Comparison of ENCODE assay signal across 8 mouse cellular contexts in genomic region chr3:98060981-98061660, GRCm38 (mm10). TPM values are rescaled to one million over a fixed set of nuclear protein-coding genes. Genes with fewer than 3 reads are reported as not detected.
DNase-seq lines count a peak whose midpoint lies in the region; ATAC-seq and TF ChIP-seq lines count a peak whose summit lies in the region.

No protein-coding gene starts in this region.

- H3K4me1 ChIP-seq in kidney, postnatal 0 days (replicated peaks; ENCODE audit: insufficient read depth, low read length), result peaks cover 44% of the 10 kb centered on the region
- H3K4me1 ChIP-seq in embryonic fibroblast, embryonic 13.5 days (ENCODE audit: control insufficient read depth, insufficient read depth, low read length), result peaks cover 39% of the 10 kb centered on the region
- H3K4me1 ChIP-seq in intestine, embryonic 14.5 days (replicated peaks; ENCODE audit: control insufficient read depth, insufficient read depth, low read length), result peaks cover 65% of the 10 kb centered on the region
- peaks cover 52% of the 10 kb centered on the region for H3K4me1 ChIP-seq in midbrain, embryonic 13.5 days (replicated peaks)

- H3K27me3 ChIP-seq in kidney, postnatal 0 days (ENCODE audit: insufficient read depth, low read length), result no peaks in the 10 kb centered on the region
- no peaks in the 10 kb centered on the region for H3K27me3 ChIP-seq in intestine, embryonic 14.5 days (replicated peaks; ENCODE audit: control insufficient read depth, insufficient read depth, low read length)
- H3K27me3 ChIP-seq in midbrain, embryonic 13.5 days, result no peaks in the 10 kb centered on the region

- no peaks in the 10 kb centered on the region for H3K36me3 ChIP-seq in kidney, postnatal 0 days (ENCODE audit: insufficient read depth, low read length)
- 0 out of 2 replicates have a peak, but pooled peaks cover 1% of the 10 kb centered on the region for H3K36me3 ChIP-seq in intestine, embryonic 14.5 days (ENCODE audit: control insufficient read depth, insufficient read depth, low read length)
- no peaks in the 10 kb centered on the region for H3K36me3 ChIP-seq in midbrain, embryonic 13.5 days

- intact Hi-C loops in gastrocnemius, postnatal 14 days (cut with DNase I; ENCODE audit: low total_unique reads), result no loop called here

- no peak for TF ChIP-seq POLR2A in embryonic fibroblast, embryonic 13.5 days (IDR thresholded peaks at IDR 0.05; ENCODE audit: low read depth, low read length)

- H3K4me3 ChIP-seq in kidney, postnatal 0 days (replicated peaks; ENCODE audit: low read depth, low read length), result no peak overlapping the region
- H3K4me3 ChIP-seq in embryonic fibroblast, embryonic 13.5 days (ENCODE audit: insufficient read depth, low read length), result no peak overlapping the region
- H3K4me3 ChIP-seq in intestine, embryonic 14.5 days (ENCODE audit: low read depth, low read length), result no peak overlapping the region
- H3K4me3 ChIP-seq in midbrain, embryonic 13.5 days (replicated peaks), result no peak overlapping the region

- no peak for TF ChIP-seq CTCF in kidney, postnatal 0 days (IDR thresholded peaks at IDR 0.05; ENCODE audit: low read depth)
- no peak for TF ChIP-seq CTCF in embryonic fibroblast, embryonic 13.5 days (IDR thresholded peaks at IDR 0.05; ENCODE audit: borderline replicate concordance, insufficient read depth, low read length)

- DNase-seq in kidney, postnatal 0 days (ENCODE audit: low spot score), result peak; percentile 86
- no peak for DNase-seq in kidney, adult 11 months
- DNase-seq in intestine, embryonic 14.5 days (ENCODE audit: low spot score), result no peak
- DNase-seq in urinary bladder, postnatal 36 days (ENCODE audit: low spot score in 2 of 2), result no peak
- DNase-seq in gastrocnemius, postnatal 14 days, result no peak
- no peak for DNase-seq in right cerebral cortex, postnatal 4 days

- H3K27ac ChIP-seq in kidney, postnatal 0 days, result peak overlapping the region; percentile 77
- H3K27ac ChIP-seq in embryonic fibroblast, embryonic 13.5 days (ENCODE audit: insufficient read depth, low read length), result peak overlapping the region; percentile 90; the same call in 1 of the 2 replicates
- peak overlapping the region; percentile 92 for H3K27ac ChIP-seq in intestine, embryonic 14.5 days (ENCODE audit: low read depth)
- H3K27ac ChIP-seq in midbrain, embryonic 13.5 days, result peak overlapping the region; percentile 87

- H3K9ac ChIP-seq in kidney, postnatal 0 days (ENCODE audit: low read depth, low read length), result no peak overlapping the region
- H3K9ac ChIP-seq in intestine, embryonic 14.5 days (ENCODE audit: low read length), result no peak overlapping the region
- no peak overlapping the region; the same call in 1 of the 2 replicates for H3K9ac ChIP-seq in midbrain, embryonic 13.5 days (replicated peaks)

- H3K4me2 ChIP-seq in kidney, postnatal 0 days (ENCODE audit: low read length), result peak overlapping the region; percentile 5; the same call in 1 of the 2 replicates
- no peak overlapping the region for H3K4me2 ChIP-seq in intestine, embryonic 14.5 days (ENCODE audit: low read length)
- H3K4me2 ChIP-seq in midbrain, embryonic 13.5 days (replicated peaks), result no peak overlapping the region

- H3K9me3 ChIP-seq in kidney, postnatal 0 days (replicated peaks; ENCODE audit: low read length), result no peaks in the 10 kb centered on the region
- H3K9me3 ChIP-seq in intestine, embryonic 14.5 days (ENCODE audit: control insufficient read depth, low read length), result no peaks in the 10 kb centered on the region
- H3K9me3 ChIP-seq in midbrain, embryonic 13.5 days, result no peaks in the 10 kb centered on the region

- WGBS in kidney, postnatal 0 days, result 10% methylated on average over 7 of the region's 7 CpGs
- 23% methylated on average over 7 of the region's 7 CpGs for WGBS in intestine, embryonic 14.5 days
- WGBS in midbrain, embryonic 13.5 days, result 34% methylated on average over 7 of the region's 7 CpGs

- peak; percentile 46 for ATAC-seq in kidney, postnatal 0 days (replicated peaks; ENCODE audit: low FRiP score, low read depth)
- no peak for ATAC-seq in intestine, embryonic 14.5 days (replicated peaks; ENCODE audit: low FRiP score, low TSS enrichment, low read depth)
- ATAC-seq in midbrain, embryonic 13.5 days, result peak; percentile 29

RNA-seq across cellular contexts. Expression of gene Notch2, which starts 47.8 kb away (rescaled TPM):
- polyA plus RNA-seq in kidney, postnatal 0 days (2015; fragmentation: Nextera tagmentation; extraction: Ambion mirVana), result 25.2 and 26.0 TPM in 2 replicates
- 45.2 and 49.4 TPM in 2 replicates for polyA plus RNA-seq in embryonic fibroblast, embryonic 13.5 days (2011; ENCODE audit: insufficient read length, low read depth, missing spikeins)
- 30.0 and 30.8 TPM in 2 replicates for polyA plus RNA-seq in intestine, embryonic 14.5 days (2014; fragmentation: Nextera tagmentation; extraction: Ambion mirVana)
- 9.0 and 10.0 TPM in 2 replicates for polyA plus RNA-seq in midbrain, embryonic 13.5 days (2015; fragmentation: Nextera tagmentation; extraction: Ambion mirVana)
- total RNA-seq in gastrocnemius, postnatal 14 days (2021), result 10 to 100 TPM; 19.0 to 21.1 TPM
